Mouse (Mus musculus) cerebellum, adult (tissue): ENCODE measurements around the gene Trim10.

ENCODE experiments used
- ATAC-seq: cut with Nextera tagmentation; 2 replicates; pipeline ENCODE4 v1.9.2; 2017; ENCODE audit warnings: mild to moderate bottlenecking, moderate library complexity, mixed read lengths; ENCODE audit not compliant: insufficient number of reproducible peaks, low FRiP score, low TSS enrichment

The Trim10 gene

GRCm38 (mm10) chr17:36908235-36908634 lies 38.9 kb downstream of the Trim10 start:
- no peak for ATAC-seq

- ATAC-seq, result no peak
Observed at GRCm38 (mm10) chr17:36909802-36910201, 40.4 kb downstream of the Trim10 start.

GRCm38 (mm10) chr17:36912031-36912430 lies 42.7 kb downstream of the Trim10 start:
- no peak for ATAC-seq

- peak; percentile 49; the same call in 1 of the 2 replicates for ATAC-seq
Observed at GRCm38 (mm10) chr17:36914108-36914507, 44.7 kb downstream of the Trim10 start.

- no peak for ATAC-seq
Observed at GRCm38 (mm10) chr17:36915076-36915475, 45.7 kb downstream of the Trim10 start.

GRCm38 (mm10) chr17:36920239-36920638 lies 50.9 kb downstream of the Trim10 start:
- ATAC-seq, result no peak

GRCm38 (mm10) chr17:36922715-36923114 lies 53.3 kb downstream of the Trim10 start:
- ATAC-seq, result no peak

- ATAC-seq, result no peak
Observed at GRCm38 (mm10) chr17:36923491-36923890, 54.1 kb downstream of the Trim10 start.
